In genomic region chr11:53761284-53761683, GRCm38 (mm10) we compare ENCODE assay signal across 13 mouse cellular contexts. TPM values are rescaled to one million over a fixed set of nuclear protein-coding genes. Genes with fewer than 3 reads are reported as not detected.
A peak's percentile ranks its signal among the peaks of the same experiment; 100 is the strongest.
DNase-seq lines count a peak whose midpoint lies in the region; ATAC-seq and TF ChIP-seq lines count a peak whose summit lies in the region.
"Had no signal": no experiment of that assay in that cellular context is flagged by ENCODE, and none has a peak within 500 bp of the region (broad histone marks: within the 10 kb centered on the region; RNA-seq: fewer than 3 reads in every experiment).

No protein-coding gene starts in this region.

- H3K4me2 ChIP-seq in heart, postnatal 0 days (ENCODE audit: low read depth, low read length): no peak overlapping the region
- H3K4me2 ChIP-seq in lung, postnatal 0 days (replicated peaks; ENCODE audit: low read depth, low read length): no peak overlapping the region
- H3K4me2 ChIP-seq in stomach, embryonic 16.5 days (ENCODE audit: low read depth, low read length): no peak overlapping the region

- H3K27me3 ChIP-seq in heart, postnatal 0 days (ENCODE audit: control insufficient read depth, insufficient read depth, low read length): no peaks in the 10 kb centered on the region
- H3K27me3 ChIP-seq in lung, postnatal 0 days (replicated peaks; ENCODE audit: insufficient read depth, low read length): no peaks in the 10 kb centered on the region
- no peaks in the 10 kb centered on the region for H3K27me3 ChIP-seq in stomach, embryonic 16.5 days (ENCODE audit: control insufficient read depth, insufficient read depth, low read length)

- peaks cover 47% of the 10 kb centered on the region for H3K4me1 ChIP-seq in heart, postnatal 0 days (ENCODE audit: control insufficient read depth, insufficient read depth)
- H3K4me1 ChIP-seq in lung, postnatal 0 days (ENCODE audit: insufficient read depth, low read depth, low read length): peaks cover 33% of the 10 kb centered on the region
- H3K4me1 ChIP-seq in stomach, embryonic 16.5 days (ENCODE audit: control insufficient read depth, insufficient read depth, low read length): peaks cover 51% of the 10 kb centered on the region

- no peak overlapping the region for H3K9ac ChIP-seq in heart, postnatal 0 days (replicated peaks; ENCODE audit: low read depth, low read length)
- H3K9ac ChIP-seq in lung, postnatal 0 days (replicated peaks; ENCODE audit: low read depth): no peak overlapping the region
- H3K9ac ChIP-seq in stomach, embryonic 16.5 days (ENCODE audit: low read length): no peak overlapping the region
- H3K9ac ChIP-seq: forebrain, postnatal 0 days had no signal

- intact Hi-C loops in left cerebral cortex, postnatal 36 days (cut with DNase I): loop anchor here (5.0 kb wide), 1 partner anchor 91 kb away; no protein-coding TSS in a partner anchor

- ATAC-seq in heart, postnatal 0 days (ENCODE audit: insufficient read depth, low read depth): no peak
- no peak for ATAC-seq in lung, postnatal 0 days
- ATAC-seq in stomach, embryonic 16.5 days (ENCODE audit: insufficient read depth, low FRiP score): no peak
- ATAC-seq: forebrain, postnatal 0 days; midbrain, embryonic 16.5 days had no signal

- no peak for TF ChIP-seq CTCF in heart, postnatal 0 days (IDR thresholded peaks at IDR 0.05; ENCODE audit: low read depth)
- no peak for TF ChIP-seq CTCF in lung, postnatal 0 days (IDR thresholded peaks at IDR 0.05)

- no peaks in the 10 kb centered on the region for H3K36me3 ChIP-seq in heart, postnatal 0 days (replicated peaks; ENCODE audit: control insufficient read depth, insufficient read depth, low read length)
- no peaks in the 10 kb centered on the region for H3K36me3 ChIP-seq in lung, postnatal 0 days (ENCODE audit: insufficient read depth, low read length)
- H3K36me3 ChIP-seq in stomach, embryonic 16.5 days (ENCODE audit: control insufficient read depth, insufficient read depth, low read length): no peaks in the 10 kb centered on the region

- H3K4me3 ChIP-seq in heart, postnatal 0 days (ENCODE audit: low read depth, low read length): no peak overlapping the region
- no peak overlapping the region for H3K4me3 ChIP-seq in lung, postnatal 0 days (ENCODE audit: low read depth, low read length)
- H3K4me3 ChIP-seq in stomach, embryonic 16.5 days (replicated peaks; ENCODE audit: low read length): no peak overlapping the region

- WGBS in heart, postnatal 0 days: 64% methylated on average over 5 of the region's 5 CpGs
- WGBS in lung, postnatal 0 days: 59% methylated on average over 5 of the region's 5 CpGs
- 64% methylated on average over 5 of the region's 5 CpGs for WGBS in stomach, embryonic 16.5 days

- H3K27ac ChIP-seq in heart, postnatal 0 days (ENCODE audit: low read depth): peak overlapping the region; percentile 97
- H3K27ac ChIP-seq in lung, postnatal 0 days (ENCODE audit: low read length): peak overlapping the region; percentile 99
- peak overlapping the region; percentile 93 for H3K27ac ChIP-seq in stomach, embryonic 16.5 days (ENCODE audit: low read length)

- TF ChIP-seq EP300 in heart, postnatal 0 days (IDR thresholded peaks at IDR 0.05; ENCODE audit: low read depth): no peak
- TF ChIP-seq EP300 in lung, postnatal 0 days (IDR thresholded peaks at IDR 0.05): no peak

- no peaks in the 10 kb centered on the region for H3K9me3 ChIP-seq in heart, postnatal 0 days (replicated peaks; ENCODE audit: control insufficient read depth, low read length)
- no peaks in the 10 kb centered on the region for H3K9me3 ChIP-seq in lung, postnatal 0 days (ENCODE audit: low read length)
- no peaks in the 10 kb centered on the region for H3K9me3 ChIP-seq in stomach, embryonic 16.5 days (replicated peaks; ENCODE audit: control insufficient read depth, low read length)

- DNase-seq in adrenal gland, postnatal 10 days: peak; percentile 56
- no peak for DNase-seq in adrenal gland, adult 18-20 months (ENCODE audit: low spot score in 2 of 2)
- no peak for DNase-seq in heart, postnatal 0 days (ENCODE audit: low spot score)
- DNase-seq in heart, adult 8-10 months (ENCODE audit: low spot score): no peak
- DNase-seq in lung, postnatal 0 days (ENCODE audit: low spot score): no peak
- DNase-seq in lung, postnatal 14 days: no peak
- no peak for DNase-seq in left cerebral cortex, postnatal 36 days (ENCODE audit: low spot score in 2 of 2)

RNA-seq across cellular contexts. Expression of gene Irf1, which starts 8.5 kb away (rescaled TPM):
- 10 to 100 TPM; 20.0 to 36.7 TPM for total RNA-seq in adrenal gland, postnatal 10 days (2021)
- 10 to 100 TPM; 21.2 to 44.2 TPM for total RNA-seq in adrenal gland, adult 18-20 months (2021)
- 4.6 and 9.1 TPM in 2 replicates for total RNA-seq in heart, postnatal 0 days (2014; rRNA removed; ENCODE audit: low replicate concordance)
- 9.4 and 9.6 TPM in 2 replicates for polyA plus RNA-seq in heart, postnatal 0 days (2015; fragmentation: Nextera tagmentation; extraction: Ambion mirVana)
- total RNA-seq in heart, adult 8-10 months (2022): 10 to 100 TPM; 15.7 to 20.1 (median 17.2) TPM
- 52.5 and 64.9 TPM in 2 replicates for polyA plus RNA-seq in lung, postnatal 0 days (2015; fragmentation: Nextera tagmentation; extraction: Ambion mirVana)
- polyA plus RNA-seq in stomach, embryonic 16.5 days (2015; fragmentation: Nextera tagmentation; extraction: Ambion mirVana): 25.8 and 29.4 TPM in 2 replicates
- total RNA-seq in left cerebral cortex, postnatal 36 days (2021): 1 to 10 TPM; 6.5 to 6.6 TPM

RNA-seq across cellular contexts. Expression of gene Gm17334, which starts 11.7 kb away (rescaled TPM):
- 1 to 10 TPM in 1 of 2 experiments, not detected in 1; 1.2 TPM for total RNA-seq in adrenal gland, postnatal 10 days (2021)
- total RNA-seq in adrenal gland, adult 18-20 months (2021): under 1 TPM in 1 of 2 experiments, not detected in 1; 0.80 TPM
- not detected in 2 replicates for total RNA-seq in heart, postnatal 0 days (2014; rRNA removed; ENCODE audit: low replicate concordance)
- polyA plus RNA-seq in heart, postnatal 0 days (2015; fragmentation: Nextera tagmentation; extraction: Ambion mirVana): not detected in 2 replicates
- under 1 TPM; 0.40 to 0.60 (median 0.45) TPM for total RNA-seq in heart, adult 8-10 months (2022)
- polyA plus RNA-seq in lung, postnatal 0 days (2015; fragmentation: Nextera tagmentation; extraction: Ambion mirVana): 0.46 and 0.61 TPM in 2 replicates
- 0.51 TPM in 1 of 2 replicates, not detected in the other for polyA plus RNA-seq in stomach, embryonic 16.5 days (2015; fragmentation: Nextera tagmentation; extraction: Ambion mirVana)
- 1 to 10 TPM in 1 of 2 experiments, under 1 TPM in 1; 0.96 to 1.2 TPM for total RNA-seq in left cerebral cortex, postnatal 36 days (2021)
- total RNA-seq: neutrophil, adult 5-6 weeks had no signal
- polyA plus RNA-seq: embryonic facial prominence, embryonic 11.5 days; forebrain, postnatal 0 days; midbrain, embryonic 16.5 days had no signal

RNA-seq across cellular contexts. Expression of gene Il5, which starts 40.7 kb away (rescaled TPM):
- total RNA-seq in adrenal gland, postnatal 10 days (2021): not detected
- total RNA-seq in adrenal gland, adult 18-20 months (2021): not detected
- total RNA-seq in heart, postnatal 0 days (2014; rRNA removed; ENCODE audit: low replicate concordance): not detected in 2 replicates
- polyA plus RNA-seq in heart, postnatal 0 days (2015; fragmentation: Nextera tagmentation; extraction: Ambion mirVana): 0.07 TPM in 2 replicates
- total RNA-seq in heart, adult 8-10 months (2022): under 1 TPM in 1 of 4 experiments, not detected in 3; 0.16 TPM
- polyA plus RNA-seq in lung, postnatal 0 days (2015; fragmentation: Nextera tagmentation; extraction: Ambion mirVana): not detected in 2 replicates
- polyA plus RNA-seq in stomach, embryonic 16.5 days (2015; fragmentation: Nextera tagmentation; extraction: Ambion mirVana): 0.15 TPM in 1 of 2 replicates, not detected in the other
- total RNA-seq in left cerebral cortex, postnatal 36 days (2021): not detected
- total RNA-seq: hematopoietic stem cell, adult 5-6 weeks; neutrophil, adult 5-6 weeks had no signal
- polyA plus RNA-seq: embryonic facial prominence, embryonic 11.5 days; midbrain, embryonic 16.5 days had no signal

RNA-seq across cellular contexts. Expression of gene Rad50, which starts 54.2 kb away (rescaled TPM):
- 10 to 100 TPM; 12.6 to 16.8 TPM for total RNA-seq in adrenal gland, postnatal 10 days (2021)
- 10 to 100 TPM in 1 of 2 experiments, 1 to 10 TPM in 1; 8.3 to 12.0 TPM for total RNA-seq in adrenal gland, adult 18-20 months (2021)
- total RNA-seq in heart, postnatal 0 days (2014; rRNA removed; ENCODE audit: low replicate concordance): 4.6 and 5.9 TPM in 2 replicates
- 13.5 and 14.9 TPM in 2 replicates for polyA plus RNA-seq in heart, postnatal 0 days (2015; fragmentation: Nextera tagmentation; extraction: Ambion mirVana)
- 1 to 10 TPM; 6.4 to 9.5 (median 7.3) TPM for total RNA-seq in heart, adult 8-10 months (2022)
- 18.1 and 19.4 TPM in 2 replicates for polyA plus RNA-seq in lung, postnatal 0 days (2015; fragmentation: Nextera tagmentation; extraction: Ambion mirVana)
- polyA plus RNA-seq in stomach, embryonic 16.5 days (2015; fragmentation: Nextera tagmentation; extraction: Ambion mirVana): 25.2 and 27.8 TPM in 2 replicates
- total RNA-seq in left cerebral cortex, postnatal 36 days (2021): 10 to 100 TPM in 1 of 2 experiments, 1 to 10 TPM in 1; 9.9 to 11.3 TPM
